Mouse (Mus musculus) lung, adult 2 months (tissue): ENCODE data around the gene E2f8.

Source experiments
- CTCF ChIP-seq: fragments of 200-500 bp; IDR thresholded peaks from 2 replicates; pipeline ENCODE4 v1.5.1; 2011; ENCODE audit warnings: mild to moderate bottlenecking, low read length, control low read depth; ENCODE audit not compliant: insufficient read depth
- POLR2A ChIP-seq: fragments of 200-500 bp; IDR thresholded peaks from 2 replicates; pipeline ENCODE4 v1.6.1; 2011; ENCODE audit warnings: low read depth, mild to moderate bottlenecking, control low read depth, low read length, borderline replicate concordance; ENCODE audit errors: extremely low read depth

- TF ChIP-seq CTCF (no peak), POLR2A (no peak)
Measured at GRCm38 (mm10) chr7:48832735-48833134, 48.7 kb downstream of the E2f8 start.
